Mouse (Mus musculus): ENCODE measurements at regions not wholly inside any gene's neighbourhood (a gene's known extent, or its start where the extent isn't known, plus 50 kb on each side); places are given as distances from the start of the nearest gene placed in this dataset.
A peak's percentile ranks its signal among the peaks of the same experiment; 100 is the strongest.

DNA sequence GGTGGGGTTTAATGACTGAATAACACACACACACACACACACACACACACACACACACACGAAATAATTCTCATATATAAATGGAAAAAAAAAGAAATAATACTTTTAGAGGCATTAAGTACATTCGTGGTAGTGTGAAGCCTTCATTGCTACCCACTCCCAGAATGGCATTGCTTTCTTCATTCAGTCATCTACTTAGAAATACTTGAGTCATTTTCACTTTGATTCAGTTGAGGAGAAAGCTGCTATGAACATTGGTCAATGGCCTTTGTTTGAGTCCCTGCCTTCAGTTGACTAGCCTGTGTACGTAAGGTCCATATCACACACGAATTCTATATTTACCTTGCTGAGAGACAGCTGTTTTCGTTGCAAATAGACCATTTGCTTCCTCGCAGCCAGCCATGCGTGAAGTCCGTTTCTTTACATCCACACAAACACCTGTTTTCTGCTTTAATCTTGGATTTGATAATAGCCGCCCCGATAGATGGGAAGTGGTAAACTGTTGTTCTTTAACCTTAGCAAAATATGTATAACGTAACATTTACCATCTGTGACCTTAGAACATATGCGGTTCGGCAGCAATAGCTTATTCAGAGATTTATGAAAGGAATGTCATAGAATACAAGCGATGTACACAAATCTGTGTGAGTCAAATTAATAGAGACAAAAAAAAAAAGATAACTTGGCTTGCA, 72.3 kb upstream of the Cpm start:
- TF ChIP-seq POLR2AphosphoS2 (IDR thresholded peaks at IDR 0.05; ENCODE audit: low read depth, low read length) (no peak), NELFE (IDR thresholded peaks at IDR 0.05; ENCODE audit: low read depth, low read length) (no peak), JUND (conservative IDR thresholded peaks at IDR 0.05; ENCODE audit: low read depth, low read length) (no peak), MAZ (IDR thresholded peaks at IDR 0.05; ENCODE audit: low read depth, low read length) (no peak), IRF4 (IDR thresholded peaks at IDR 0.05; ENCODE audit: low read depth, low read length) (no peak), HCFC1 (IDR thresholded peaks at IDR 0.05; ENCODE audit: low read depth, low read length) (no peak), PAX5 (IDR thresholded peaks at IDR 0.05; ENCODE audit: low read length) (no peak), SIN3A (IDR thresholded peaks at IDR 0.05; ENCODE audit: low read length) (no peak), TBP (conservative IDR thresholded peaks at IDR 0.05; ENCODE audit: low read depth, low read length) (no peak), USF1 (IDR thresholded peaks at IDR 0.05; ENCODE audit: low read depth, low read length) (no peak), MXI1 (IDR thresholded peaks at IDR 0.05; ENCODE audit: low read depth, low read length) (no peak), MAFK (IDR thresholded peaks at IDR 0.05; ENCODE audit: insufficient replicate concordance, low read length) (no peak), MAX (IDR thresholded peaks at IDR 0.05; ENCODE audit: low read length) (no peak), E2F4 (IDR thresholded peaks at IDR 0.05; ENCODE audit: insufficient replicate concordance, low read depth, low read length) (no peak)
- Histone ChIP-seq H3K4me2 (ENCODE audit: insufficient read depth, low read depth, poor library complexity, severe bottlenecking) (peak overlapping the region; percentile 74), H3K9me3 (replicated peaks; ENCODE audit: low read length) (no peaks in the 10 kb centered on the region), H3K27ac (ENCODE audit: insufficient read depth, low read depth) (no peak overlapping the region), H3K4me1 (ENCODE audit: control insufficient read depth in 1 of 2, insufficient read depth in 2 of 2) (peaks cover 2 to 25% of the 10 kb centered on the region in 2 experiments; a peak in 3 of 4 replicates), H3K79me2 (replicated peaks; ENCODE audit: control insufficient read depth, extremely low read depth, insufficient read depth, poor library complexity, severe bottlenecking) (no peaks in the 10 kb centered on the region), H3K36me3 (replicated peaks in 1 of 2; ENCODE audit: control insufficient read depth in 1 of 2, insufficient read depth in 1 of 2, low read length in 1 of 2) (no peaks in the 10 kb centered on the region), H3K27me3 (replicated peaks) (peaks cover 29% of the 10 kb centered on the region), H3K4me3 (replicated peaks in 1 of 3; ENCODE audit: low read depth in 2 of 3, low read length in 2 of 3, poor library complexity in 1 of 3) (no peak overlapping the region), H3K9ac (ENCODE audit: insufficient read depth, low read depth) (no peak overlapping the region)
- in situ Hi-C loops (cut with MboI; ENCODE audit: low pct_ligation_motif_present, low pct_unique_long_range_greater_than_20kb, low sequenced_read_pairs) (no loop called here), dilution Hi-C loops (cut with MboI; ENCODE audit: extremely low pct_ligation_motif_present, extremely low pct_unique_long_range_greater_than_20kb, low sequenced_read_pairs) (no loop called here)
- DNase-seq (ENCODE audit: extremely low read depth), result no peak

DNA sequence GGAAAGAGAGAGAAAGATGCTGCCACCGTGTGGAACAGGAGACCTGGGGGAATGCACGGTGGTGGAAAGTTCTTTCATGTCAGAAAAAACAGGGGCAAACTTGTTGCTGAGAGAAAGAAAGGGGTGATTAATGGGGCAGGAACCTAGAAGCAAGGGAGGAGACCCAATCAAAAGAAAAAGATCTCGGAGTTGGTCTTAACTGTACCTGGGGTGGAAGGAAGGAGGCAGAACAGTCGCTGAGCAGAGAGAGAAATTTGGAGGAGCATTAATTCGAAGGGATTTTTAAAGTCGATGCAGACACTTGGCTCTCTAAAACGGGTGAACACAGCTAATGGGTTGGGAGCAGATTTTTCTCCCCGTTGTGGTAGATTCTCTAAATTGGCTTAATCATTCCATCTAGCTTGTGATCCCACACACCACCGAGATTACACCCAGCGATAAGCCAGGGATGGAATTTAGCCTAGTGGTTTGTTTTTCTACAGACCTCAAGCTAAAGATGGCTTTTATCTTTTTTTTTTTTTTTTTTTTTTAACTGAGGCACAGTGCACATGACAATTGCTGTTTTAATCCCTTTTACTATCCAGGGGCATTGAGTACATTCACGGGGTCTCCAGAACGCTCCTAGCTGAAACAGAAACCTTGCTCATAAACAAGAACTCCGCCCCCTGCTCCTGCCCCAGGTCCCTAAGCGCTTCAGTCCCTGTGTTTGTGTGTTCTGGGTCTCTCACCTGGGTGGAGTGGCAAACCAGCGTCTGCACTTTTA, 73.1 kb upstream of the Cpm start:
- dilution Hi-C loops (cut with MboI; ENCODE audit: extremely low pct_ligation_motif_present, extremely low pct_unique_long_range_greater_than_20kb, low sequenced_read_pairs) (no loop called here), in situ Hi-C loops (cut with MboI; ENCODE audit: low pct_ligation_motif_present, low pct_unique_long_range_greater_than_20kb, low sequenced_read_pairs) (no loop called here)
- Histone ChIP-seq H3K4me3 (replicated peaks in 1 of 3; ENCODE audit: low read depth in 2 of 3, low read length in 2 of 3, poor library complexity in 1 of 3) (no peak overlapping the region), H3K4me1 (ENCODE audit: control insufficient read depth in 1 of 2, insufficient read depth in 2 of 2) (peaks cover 2 to 25% of the 10 kb centered on the region in 2 experiments; a peak in 3 of 4 replicates), H3K79me2 (replicated peaks; ENCODE audit: control insufficient read depth, extremely low read depth, insufficient read depth, poor library complexity, severe bottlenecking) (no peaks in the 10 kb centered on the region), H3K27me3 (replicated peaks) (peaks cover 26% of the 10 kb centered on the region), H3K9ac (ENCODE audit: insufficient read depth, low read depth) (no peak overlapping the region), H3K9me3 (replicated peaks; ENCODE audit: low read length) (peaks cover 4% of the 10 kb centered on the region), H3K27ac (ENCODE audit: insufficient read depth, low read depth) (no peak overlapping the region), H3K36me3 (replicated peaks in 1 of 2; ENCODE audit: control insufficient read depth in 1 of 2, insufficient read depth in 1 of 2, low read length in 1 of 2) (no peaks in the 10 kb centered on the region), H3K4me2 (ENCODE audit: insufficient read depth, low read depth, poor library complexity, severe bottlenecking) (peak overlapping the region; percentile 74; the same call in 1 of the 2 replicates)
- TF ChIP-seq USF2 (conservative IDR thresholded peaks at IDR 0.05; ENCODE audit: low read depth, low read length), result no peak
- no peak for TF ChIP-seq CHD2 (IDR thresholded peaks at IDR 0.05; ENCODE audit: low read length)
- no peak for TF ChIP-seq ETS1 (conservative IDR thresholded peaks at IDR 0.05; ENCODE audit: low read depth, low read length)
- TF ChIP-seq NRF1 (IDR thresholded peaks at IDR 0.05; ENCODE audit: low read depth, low read length), result no peak
- no peak for TF ChIP-seq KAT2A (IDR thresholded peaks at IDR 0.05; ENCODE audit: insufficient replicate concordance, low read length)
- TF ChIP-seq MAFK (IDR thresholded peaks at IDR 0.05; ENCODE audit: insufficient replicate concordance, low read length), result no peak
- no peak for TF ChIP-seq RCOR1 (conservative IDR thresholded peaks at IDR 0.05; ENCODE audit: low read depth, low read length)
- no peak for TF ChIP-seq E2F4 (IDR thresholded peaks at IDR 0.05; ENCODE audit: insufficient replicate concordance, low read depth, low read length)
- no peak for TF ChIP-seq HCFC1 (IDR thresholded peaks at IDR 0.05; ENCODE audit: low read depth, low read length)
- no peak for TF ChIP-seq IRF4 (IDR thresholded peaks at IDR 0.05; ENCODE audit: low read depth, low read length)
- no peak for TF ChIP-seq ZNF384 (IDR thresholded peaks at IDR 0.05; ENCODE audit: low read depth, low read length)
- TF ChIP-seq MXI1 (IDR thresholded peaks at IDR 0.05; ENCODE audit: low read depth, low read length), result no peak
- TF ChIP-seq PAX5 (IDR thresholded peaks at IDR 0.05; ENCODE audit: low read length), result no peak
- DNase-seq (ENCODE audit: extremely low read depth), result no peak

Data from CH12.LX (cell line).